Mouse (Mus musculus): ENCODE data around the gene Gm20403. TPM values are rescaled to one million over a fixed set of nuclear protein-coding genes. Genes with fewer than 3 reads are reported as not detected.

Gene Gm20403
- total and polyA plus RNA-seq, 3 experiments, result not detected

DNA sequence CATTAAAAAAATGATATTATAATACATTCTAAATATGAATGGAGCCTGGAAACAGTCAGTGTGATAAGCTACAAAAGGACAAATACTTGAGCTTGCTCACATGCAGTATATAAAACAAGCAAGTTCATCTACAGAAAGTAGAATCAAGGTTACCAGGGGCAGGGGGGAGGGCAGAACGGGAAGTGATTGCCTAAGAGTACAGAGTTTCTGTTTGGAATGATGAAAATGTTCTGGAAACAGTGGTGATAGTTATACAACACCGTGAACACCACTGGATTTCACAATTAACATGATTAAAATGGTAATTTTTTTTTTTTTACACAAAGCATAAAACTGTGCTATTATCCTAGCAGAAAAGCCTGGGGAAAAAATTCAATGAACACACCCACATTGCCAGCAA is 26.8 kb downstream of the Gm20403 start:
- H3K36me3 ChIP-seq (replicated peaks in 1 of 2; ENCODE audit: control insufficient read depth in 1 of 2, insufficient read depth in 1 of 2, low read length in 1 of 2), result peaks cover 24 to 68% of the 10 kb centered on the region in 2 experiments
- DNase-seq (ENCODE audit: extremely low read depth), result no peak

DNA sequence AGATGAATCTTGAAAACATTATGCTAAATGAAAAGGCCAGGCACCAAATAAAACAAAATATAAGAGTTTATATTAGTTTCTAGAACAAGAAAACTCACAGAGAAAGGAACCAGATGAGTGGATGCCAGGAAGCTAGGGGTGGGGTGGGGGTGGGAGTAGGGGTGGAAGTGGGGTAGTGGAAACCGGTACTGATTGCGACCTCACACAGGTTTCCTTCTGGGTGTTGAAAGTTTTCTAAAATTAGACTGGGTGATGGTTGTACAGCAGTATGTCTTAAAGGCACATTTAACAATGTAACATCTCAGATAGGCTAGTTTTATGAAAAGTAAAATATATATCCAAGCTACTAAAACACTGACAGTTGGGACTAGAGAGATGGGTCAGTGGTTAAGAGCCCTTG is 29.4 kb downstream of the Gm20403 start:
- no peak for DNase-seq (ENCODE audit: extremely low read depth)
- Histone ChIP-seq H3K4me1 (ENCODE audit: control insufficient read depth in 1 of 2, insufficient read depth in 2 of 2) (peaks cover 4 to 30% of the 10 kb centered on the region in 2 experiments; a peak in 3 of 4 replicates), H3K9me3 (replicated peaks; ENCODE audit: low read length) (no peaks in the 10 kb centered on the region), H3K9ac (ENCODE audit: insufficient read depth, low read depth) (no peak overlapping the region), H3K36me3 (replicated peaks in 1 of 2; ENCODE audit: control insufficient read depth in 1 of 2, insufficient read depth in 1 of 2, low read length in 1 of 2) (peaks cover 30 to 70% of the 10 kb centered on the region in 2 experiments), H3K4me2 (ENCODE audit: insufficient read depth, low read depth, poor library complexity, severe bottlenecking) (no peak overlapping the region), H3K27me3 (replicated peaks) (no peaks in the 10 kb centered on the region), H3K27ac (ENCODE audit: insufficient read depth, low read depth) (no peak overlapping the region), H3K79me2 (replicated peaks; ENCODE audit: control insufficient read depth, extremely low read depth, insufficient read depth, poor library complexity, severe bottlenecking) (peaks cover 45% of the 10 kb centered on the region), H3K4me3 (replicated peaks in 1 of 3; ENCODE audit: low read depth in 2 of 3, low read length in 2 of 3, poor library complexity in 1 of 3) (no peak overlapping the region)
- TF ChIP-seq SIN3A (IDR thresholded peaks at IDR 0.05; ENCODE audit: low read length) (no peak), KAT2A (IDR thresholded peaks at IDR 0.05; ENCODE audit: insufficient replicate concordance, low read length) (no peak), JUND (conservative IDR thresholded peaks at IDR 0.05; ENCODE audit: low read depth, low read length) (no peak), POLR2AphosphoS2 (IDR thresholded peaks at IDR 0.05; ENCODE audit: low read depth, low read length) (no peak), E2F4 (IDR thresholded peaks at IDR 0.05; ENCODE audit: insufficient replicate concordance, low read depth, low read length) (no peak), ETS1 (conservative IDR thresholded peaks at IDR 0.05; ENCODE audit: low read depth, low read length) (no peak), RCOR1 (conservative IDR thresholded peaks at IDR 0.05; ENCODE audit: low read depth, low read length) (no peak), IRF4 (IDR thresholded peaks at IDR 0.05; ENCODE audit: low read depth, low read length) (no peak), USF2 (conservative IDR thresholded peaks at IDR 0.05; ENCODE audit: low read depth, low read length) (no peak), CHD2 (IDR thresholded peaks at IDR 0.05; ENCODE audit: low read length) (no peak), MAX (IDR thresholded peaks at IDR 0.05; ENCODE audit: low read length) (no peak), SMC3 (IDR thresholded peaks at IDR 0.05; ENCODE audit: low read depth, low read length) (no peak), NELFE (IDR thresholded peaks at IDR 0.05; ENCODE audit: low read depth, low read length) (no peak), BHLHE40 (IDR thresholded peaks at IDR 0.05; ENCODE audit: low read depth, low read length) (no peak)
- dilution Hi-C loops (cut with MboI; ENCODE audit: extremely low pct_ligation_motif_present, extremely low pct_unique_long_range_greater_than_20kb, low sequenced_read_pairs) (no loop called here), in situ Hi-C loops (cut with MboI; ENCODE audit: low pct_ligation_motif_present, low pct_unique_long_range_greater_than_20kb, low sequenced_read_pairs) (no loop called here)

More for the DNA sequence above, 26.8 kb downstream of the Gm20403 start:
- in situ Hi-C loops (cut with MboI; ENCODE audit: low pct_ligation_motif_present, low pct_unique_long_range_greater_than_20kb, low sequenced_read_pairs), result no loop called here
- Histone ChIP-seq H3K9ac (ENCODE audit: insufficient read depth, low read depth) (no peak overlapping the region), H3K4me1 (ENCODE audit: control insufficient read depth in 1 of 2, insufficient read depth in 2 of 2) (peaks cover 4 to 28% of the 10 kb centered on the region in 2 experiments; a peak in 3 of 4 replicates), H3K4me3 (replicated peaks in 1 of 3; ENCODE audit: low read depth in 2 of 3, low read length in 2 of 3, poor library complexity in 1 of 3) (no peak overlapping the region), H3K4me2 (ENCODE audit: insufficient read depth, low read depth, poor library complexity, severe bottlenecking) (no peak overlapping the region), H3K27me3 (replicated peaks) (no peaks in the 10 kb centered on the region), H3K27ac (ENCODE audit: insufficient read depth, low read depth) (no peak overlapping the region), H3K79me2 (replicated peaks; ENCODE audit: control insufficient read depth, extremely low read depth, insufficient read depth, poor library complexity, severe bottlenecking) (peaks cover 69% of the 10 kb centered on the region), H3K9me3 (replicated peaks; ENCODE audit: low read length) (no peaks in the 10 kb centered on the region)
- dilution Hi-C loops (cut with MboI; ENCODE audit: extremely low pct_ligation_motif_present, extremely low pct_unique_long_range_greater_than_20kb, low sequenced_read_pairs), result no loop called here
- TF ChIP-seq IRF4 (IDR thresholded peaks at IDR 0.05; ENCODE audit: low read depth, low read length) (no peak), ZC3H11A (IDR thresholded peaks at IDR 0.05; ENCODE audit: low read depth, low read length) (no peak), POLR2AphosphoS2 (IDR thresholded peaks at IDR 0.05; ENCODE audit: low read depth, low read length) (no peak), SMC3 (IDR thresholded peaks at IDR 0.05; ENCODE audit: low read depth, low read length) (no peak), MXI1 (IDR thresholded peaks at IDR 0.05; ENCODE audit: low read depth, low read length) (no peak), TCF12 (IDR thresholded peaks at IDR 0.05; ENCODE audit: low read depth, low read length) (no peak)

All from CH12.LX (cell line).